Mouse (Mus musculus) spleen, embryonic (tissue): ENCODE results near the gene Ang6.
"Not testable (repeated sequence)": the region's sequence is repeated elsewhere in the genome, so short reads cannot be mapped to it uniquely, and the experiment has no call there.

Experiments
- CTCF ChIA-PET: fragments of 350-600 bp; sonication (Branson Sonifier 250); formaldehyde crosslinking; loops from one replicate; lab custom pipeline; 2022; lab: Charles Lee

Ang6 gene

DNA sequence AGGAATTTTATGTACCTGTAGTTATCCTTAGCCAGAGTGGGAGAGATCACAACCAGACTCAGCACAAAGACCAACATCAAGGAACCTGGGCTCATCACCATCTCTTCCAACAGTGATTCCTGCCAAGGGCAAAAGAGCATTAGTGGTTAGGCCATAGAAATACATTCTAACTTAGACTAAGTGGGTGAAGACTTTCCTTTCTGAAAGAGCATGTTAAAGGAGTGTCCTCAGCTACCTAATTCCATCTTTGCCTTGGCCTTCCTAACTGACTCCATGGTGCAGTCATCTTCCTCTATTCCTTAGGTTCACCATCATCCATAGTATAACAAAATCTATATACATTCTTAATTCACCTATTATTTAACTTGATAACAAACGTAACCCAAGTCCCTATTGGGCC lies at the start of gene Ang6:
Gene Ang6 (minus strand): TSS at position 101 of the 400 bp plus-strand sequence.
- CTCF ChIA-PET = no interaction called here

DNA sequence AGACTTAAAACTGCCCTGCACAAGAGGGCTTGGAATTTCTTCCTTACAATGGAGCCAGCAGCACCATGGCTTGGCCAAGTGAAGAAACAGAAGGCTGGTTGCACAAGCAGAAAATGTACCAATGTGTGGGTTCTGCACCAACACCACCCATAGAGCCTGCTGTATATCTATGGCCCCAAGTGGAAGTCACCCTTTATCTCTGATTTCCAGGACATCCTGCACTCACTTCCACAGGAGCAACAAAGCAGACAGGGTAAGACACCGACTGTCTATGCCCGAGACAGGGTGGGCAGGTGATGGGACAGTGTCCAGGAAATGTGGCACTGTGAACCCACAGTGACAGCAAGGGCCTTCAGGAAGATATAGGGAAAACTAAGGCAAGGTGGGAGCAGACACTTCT lies 44.5 kb upstream of the Ang6 start:
- CTCF ChIA-PET = not testable (repeated sequence)

DNA sequence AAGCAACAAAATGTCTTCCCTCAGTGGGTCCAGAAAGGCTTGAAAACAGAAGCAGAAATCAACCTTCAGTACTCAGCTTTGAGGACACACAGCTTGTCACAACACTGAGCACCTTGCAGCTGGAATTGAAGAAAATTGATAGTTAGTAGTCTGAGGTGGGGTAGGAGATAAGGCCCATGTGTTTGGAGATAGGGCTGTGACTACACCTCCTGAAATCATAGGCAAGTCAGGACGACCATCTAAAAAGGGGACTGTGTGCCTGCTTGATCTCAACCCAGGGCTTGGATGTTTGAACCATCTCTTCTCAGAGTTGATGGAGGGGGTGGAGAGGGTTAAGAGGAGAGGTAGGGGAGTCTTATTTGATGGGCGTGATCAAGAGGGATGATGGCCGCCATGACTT lies 29.8 kb upstream of the Ang6 start:
- CTCF ChIA-PET = not testable (repeated sequence)

GRCm38 (mm10) chr14:44009686-44010085 lies 7.6 kb upstream of the Ang6 start:
- CTCF ChIA-PET = not testable (repeated sequence)

- CTCF ChIA-PET = not testable (repeated sequence)
Observed at GRCm38 (mm10) chr14:44008021-44008420, 6.0 kb upstream of the Ang6 start.

DNA sequence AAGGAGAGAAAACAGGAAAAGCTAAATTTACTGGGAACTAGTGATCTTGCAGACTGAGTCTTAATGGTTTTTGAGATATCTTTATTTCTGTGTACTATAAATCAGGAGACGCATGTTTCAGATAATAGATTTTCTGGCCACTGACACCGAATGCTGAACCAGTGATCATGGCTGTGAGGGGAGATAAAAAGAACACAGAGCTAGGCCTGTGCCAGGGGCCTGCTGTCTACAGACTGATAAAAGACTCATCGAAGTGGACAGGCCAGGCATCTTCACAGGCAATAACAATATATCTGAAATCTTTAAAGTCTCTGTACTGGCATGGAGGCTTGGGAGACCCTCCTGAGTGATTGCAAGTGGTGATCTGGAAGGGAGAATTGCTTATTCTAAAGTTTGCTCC lies 469 bp downstream of the Ang6 start:
- CTCF ChIA-PET = no interaction called here

DNA sequence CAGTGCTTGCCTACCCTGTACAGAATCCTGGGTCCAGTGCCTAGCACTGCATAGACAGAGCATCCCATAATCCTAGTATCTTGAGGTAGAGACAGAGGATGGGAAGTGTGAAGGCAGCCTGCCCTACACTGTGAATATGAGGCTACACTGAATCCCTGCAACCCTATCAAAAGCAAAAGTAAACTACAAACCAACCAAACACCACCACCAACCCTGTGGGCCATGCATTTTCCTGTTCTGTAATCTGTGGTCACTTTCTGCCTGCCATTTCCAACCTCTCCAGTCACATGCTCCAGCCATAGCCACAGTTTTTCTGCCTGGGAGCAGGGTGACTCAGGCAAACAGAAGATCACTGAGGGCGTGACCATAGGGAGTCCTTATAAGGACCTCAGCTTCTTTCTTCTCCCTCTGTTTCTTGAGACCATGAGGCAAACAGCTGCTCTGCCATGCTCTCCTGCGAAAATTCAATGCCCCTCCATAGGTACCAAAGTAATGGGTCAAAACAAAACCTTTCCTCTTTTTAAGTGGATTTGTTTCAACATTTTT lies 3.5 kb downstream of the Ang6 start:
- CTCF ChIA-PET = not testable (repeated sequence)

GRCm38 (mm10) chr14:43987404-43987803 lies 14.7 kb downstream of the Ang6 start:
- CTCF ChIA-PET = not testable (repeated sequence)

DNA sequence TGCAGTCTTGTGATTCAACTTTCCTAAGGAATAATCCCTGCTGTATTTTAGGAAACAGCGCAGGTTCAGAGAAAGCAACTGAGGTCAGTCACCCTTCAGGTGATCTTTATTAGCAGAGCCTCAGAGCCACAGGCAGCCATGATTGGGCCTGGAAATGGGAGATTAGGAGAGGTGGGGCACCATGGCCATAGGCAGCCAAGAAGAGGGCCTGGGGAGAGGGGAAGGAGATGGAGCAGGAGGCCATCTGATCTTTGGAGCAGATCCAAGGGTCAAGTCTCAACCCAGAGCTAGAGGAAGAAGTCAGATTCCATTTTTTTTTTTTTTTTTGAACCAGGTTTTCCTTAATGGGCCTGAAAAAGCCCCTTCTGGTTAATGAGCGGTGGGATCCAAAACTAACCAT lies 15.9 kb downstream of the Ang6 start:
- CTCF ChIA-PET = no interaction called here

DNA sequence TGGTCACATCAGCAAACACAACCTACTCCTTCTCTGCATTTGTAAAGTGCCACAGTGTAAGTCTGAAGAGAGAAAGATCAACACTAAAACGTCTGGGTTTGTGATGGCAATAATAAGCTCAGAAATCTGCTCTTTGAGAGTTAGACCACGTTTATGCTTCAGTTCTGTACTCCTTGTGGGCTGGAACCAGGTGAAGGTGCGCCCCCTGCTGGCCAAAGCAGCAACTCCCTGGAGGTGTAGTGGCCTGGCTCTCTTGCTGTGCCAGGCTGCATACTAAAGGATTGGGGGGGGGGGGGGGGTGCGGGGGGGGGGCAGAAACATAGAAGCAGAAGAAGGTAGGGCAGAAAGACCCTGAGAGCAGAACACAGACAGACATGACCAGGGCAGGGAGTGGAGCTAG lies 18.2 kb downstream of the Ang6 start:
- CTCF ChIA-PET = interaction anchor here (0.7 kb wide), 1 partner anchor 13 kb away, joined by 10 read pairs; no protein-coding TSS in a partner anchor

DNA sequence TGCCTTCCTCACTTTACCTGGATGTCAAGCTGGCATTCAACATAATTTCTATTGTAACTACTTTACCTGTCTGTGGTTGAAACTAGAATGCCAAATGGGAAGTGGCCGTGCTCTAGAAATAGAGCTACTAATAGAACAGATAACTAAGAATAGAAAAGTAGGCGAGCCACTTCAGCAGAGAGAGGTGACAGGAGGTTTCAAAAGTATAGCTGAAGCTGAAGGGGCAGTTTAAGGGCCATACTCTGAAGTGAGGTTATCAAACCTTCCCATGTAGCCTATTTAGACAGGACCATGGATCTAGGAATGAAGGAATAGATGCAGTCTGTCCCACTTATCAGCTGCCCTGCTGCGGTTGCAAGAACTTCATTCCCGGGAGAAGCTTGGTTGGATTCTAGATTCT lies 18.6 kb downstream of the Ang6 start:
- CTCF ChIA-PET = no interaction called here

- CTCF ChIA-PET = not testable (repeated sequence)
Observed at GRCm38 (mm10) chr14:43956769-43957168, 45.3 kb downstream of the Ang6 start, which contains the start of gene Ang5. TSS of gene Ang5 (plus strand) at chr14:43957069.

- CTCF ChIA-PET = not testable (repeated sequence)
Observed at GRCm38 (mm10) chr14:43955074-43955473, 47.0 kb downstream of the Ang6 start.

DNA sequence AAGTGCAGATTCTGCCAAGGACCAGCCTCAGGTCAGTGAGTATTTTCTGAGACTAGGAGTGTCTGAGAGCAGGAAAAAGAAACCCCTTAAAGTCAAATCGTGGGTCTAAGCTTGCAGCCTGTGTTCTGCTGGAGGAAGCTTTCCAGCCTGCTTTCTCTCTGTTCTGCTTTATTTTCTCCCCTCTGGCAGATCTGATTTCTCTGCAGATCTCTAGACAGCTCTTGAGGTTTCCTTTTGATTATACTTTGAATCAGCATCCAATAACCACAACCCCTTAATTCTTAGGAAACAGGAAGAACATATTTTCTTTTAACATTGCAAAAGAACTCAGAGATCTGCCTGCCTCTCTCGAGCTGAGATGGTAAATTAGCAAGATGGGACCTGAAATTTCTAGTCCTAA lies 48.7 kb downstream of the Ang6 start:
- CTCF ChIA-PET = not testable (repeated sequence)
